Mouse (Mus musculus) thymus, postnatal 0 days (tissue): Measurements from ENCODE around the gene Igsf9. TPM values are rescaled to one million over a fixed set of nuclear protein-coding genes. Genes with fewer than 3 reads are reported as not detected.

Experiments
- DNase-seq: peaks from one replicate; pipeline ENCODE4 v3.0.0-alpha.2; 2015; ENCODE audit warnings: low spot score
- polyA plus RNA-seq: library from polyadenylated mRNA; unstranded; fragments of >200 nt; fragmentation: Nextera tagmentation; extraction: Ambion mirVana; gene quantifications from 2 replicates; pipeline ENCODE4 v1.2.1, GENCODE M21; 2015

Gene Igsf9
- polyA plus RNA-seq, 1 experiment from 2014 or later, result 2.4 TPM

DNA sequence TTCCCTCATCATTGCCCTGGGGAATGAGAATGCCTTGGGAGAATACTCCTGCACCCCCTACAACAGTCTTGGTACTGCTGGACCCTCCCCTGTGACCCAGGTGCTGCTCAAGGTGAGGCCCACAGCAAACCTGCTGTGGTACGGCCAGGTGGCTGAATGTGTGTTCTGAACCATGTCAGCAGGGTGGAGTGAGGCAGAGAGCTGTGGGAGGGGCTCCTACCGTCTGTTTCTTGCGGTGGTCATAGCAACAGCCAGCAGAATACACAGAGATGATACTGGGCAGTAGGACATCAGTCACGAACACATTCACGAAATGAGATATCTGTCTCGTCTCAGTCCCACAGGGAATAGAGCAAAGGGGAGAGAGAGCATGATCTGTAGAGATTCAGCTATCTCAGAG, 11.9 kb downstream of the Igsf9 start:
- no peak for DNase-seq

DNA sequence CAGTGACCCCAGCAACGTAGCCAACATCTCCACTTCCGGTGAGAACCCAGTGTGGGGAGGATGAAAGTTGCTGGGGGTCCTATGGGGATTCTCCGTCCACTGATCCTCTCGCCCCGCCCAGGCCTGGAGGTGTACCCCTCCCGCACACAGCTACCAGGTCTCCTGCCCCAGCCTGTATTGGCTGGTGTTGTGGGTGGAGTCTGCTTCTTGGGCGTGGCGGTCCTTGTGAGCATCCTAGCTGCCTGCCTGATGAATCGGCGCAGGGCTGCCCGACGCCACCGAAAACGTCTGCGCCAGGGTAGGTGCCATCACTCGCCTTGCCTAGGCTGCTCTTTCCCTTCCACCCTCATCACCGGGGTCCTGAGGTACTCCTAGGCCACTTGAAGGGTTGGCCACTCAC, 14.4 kb downstream of the Igsf9 start:
- DNase-seq, result no peak

DNA sequence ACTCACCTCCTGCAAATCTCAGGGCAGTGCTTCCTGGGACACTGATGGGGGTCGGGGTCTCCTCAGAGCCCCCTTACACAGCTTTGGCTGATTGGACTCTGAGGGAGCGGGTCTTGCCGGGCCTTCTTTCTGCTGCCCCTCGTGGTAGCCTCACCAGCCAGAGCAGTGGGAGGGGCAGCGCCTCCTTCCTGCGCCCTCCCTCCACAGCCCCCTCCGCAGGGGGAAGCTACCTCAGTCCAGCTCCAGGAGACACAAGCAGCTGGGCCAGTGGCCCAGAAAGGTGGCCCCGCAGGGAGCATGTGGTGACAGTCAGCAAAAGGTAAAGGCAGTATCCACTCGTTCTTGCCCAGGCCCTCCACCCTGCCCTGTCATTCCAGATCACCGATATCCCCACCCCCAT, 15.8 kb downstream of the Igsf9 start:
- no peak for DNase-seq

DNA sequence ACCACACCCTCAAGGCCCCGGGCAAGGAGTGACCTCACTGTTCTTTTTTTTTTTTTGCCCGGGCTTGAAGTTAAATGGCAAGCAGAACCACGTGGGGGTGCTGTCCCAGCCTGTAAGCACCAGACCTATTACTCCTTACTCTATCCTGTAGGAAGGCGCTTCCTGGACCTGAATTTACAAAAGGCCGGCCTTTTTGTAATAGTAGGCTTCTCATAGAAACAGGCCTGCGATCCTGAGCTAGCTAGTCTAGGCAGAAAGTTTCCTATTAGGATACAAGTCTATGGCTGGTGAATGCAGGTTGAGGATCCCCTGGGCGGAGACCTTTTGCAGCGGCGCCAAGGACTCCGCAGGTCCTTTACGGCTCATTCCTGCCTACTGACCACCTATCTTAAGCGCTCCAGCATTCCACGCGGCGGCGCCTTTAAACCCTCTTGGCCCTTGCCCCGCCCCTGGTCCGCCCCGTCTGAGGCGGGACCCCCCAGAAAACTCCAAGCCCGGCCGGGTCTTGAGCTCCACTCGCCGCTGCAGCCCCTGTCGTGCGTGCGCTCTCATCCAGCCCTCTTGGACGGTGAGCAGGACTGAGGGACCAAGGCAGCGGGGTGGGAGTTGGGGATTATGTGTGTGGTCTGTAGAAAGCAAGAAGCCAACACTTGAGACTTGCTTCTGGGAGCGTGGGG, 18.3 kb downstream of the Igsf9 start, which contains the start of gene Tagln2:
Gene Tagln2 (plus strand): TSS at position 283 of the 677 bp plus-strand sequence.
- peak; percentile 32 for DNase-seq

DNA sequence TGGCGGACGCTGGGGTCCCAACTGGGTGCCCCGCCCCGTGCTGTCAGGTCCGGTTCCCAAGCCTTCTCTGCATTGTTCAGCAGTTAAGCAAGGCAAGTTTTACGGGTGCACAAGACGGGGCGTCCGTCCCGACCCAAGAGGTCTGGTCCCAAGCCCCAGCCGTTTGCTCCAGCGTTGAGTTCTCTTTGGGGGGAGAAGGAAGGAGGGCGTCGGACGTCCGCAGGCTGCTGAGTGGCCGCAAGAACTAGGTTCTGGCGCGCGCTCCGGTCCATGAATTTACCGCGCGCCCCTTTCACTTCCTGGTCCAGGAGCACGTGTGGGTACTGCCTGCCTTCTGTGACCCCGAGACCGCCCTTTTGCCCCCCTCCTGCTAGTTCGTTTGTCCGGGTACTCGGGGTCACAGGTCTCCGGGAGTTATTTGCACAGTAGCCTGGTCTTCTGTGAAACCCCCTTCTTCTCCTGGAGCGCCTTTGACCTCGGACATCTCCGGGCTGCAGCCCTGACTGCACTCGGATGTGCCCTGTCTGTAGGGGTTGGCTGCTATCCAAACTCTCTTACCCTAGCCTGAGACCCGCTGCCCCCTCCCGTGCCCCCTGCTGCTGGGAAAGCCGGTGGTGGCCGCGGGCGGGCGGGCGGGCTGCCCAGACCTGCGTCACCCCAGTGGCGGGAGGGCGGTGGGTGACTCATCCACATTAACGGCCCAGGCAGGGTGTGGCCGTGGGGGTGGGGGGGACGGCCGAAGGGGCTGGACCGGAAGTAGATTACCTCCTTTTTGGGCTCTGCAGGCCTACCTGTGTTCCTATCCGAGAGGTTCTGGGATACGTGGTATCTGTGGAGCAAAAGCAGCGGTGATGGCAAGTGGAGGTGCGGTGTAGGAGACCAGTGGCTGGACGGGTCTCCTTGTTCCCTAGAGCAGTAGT, 19.1 kb downstream of the Igsf9 start:
- peak; percentile 35 for DNase-seq

DNA sequence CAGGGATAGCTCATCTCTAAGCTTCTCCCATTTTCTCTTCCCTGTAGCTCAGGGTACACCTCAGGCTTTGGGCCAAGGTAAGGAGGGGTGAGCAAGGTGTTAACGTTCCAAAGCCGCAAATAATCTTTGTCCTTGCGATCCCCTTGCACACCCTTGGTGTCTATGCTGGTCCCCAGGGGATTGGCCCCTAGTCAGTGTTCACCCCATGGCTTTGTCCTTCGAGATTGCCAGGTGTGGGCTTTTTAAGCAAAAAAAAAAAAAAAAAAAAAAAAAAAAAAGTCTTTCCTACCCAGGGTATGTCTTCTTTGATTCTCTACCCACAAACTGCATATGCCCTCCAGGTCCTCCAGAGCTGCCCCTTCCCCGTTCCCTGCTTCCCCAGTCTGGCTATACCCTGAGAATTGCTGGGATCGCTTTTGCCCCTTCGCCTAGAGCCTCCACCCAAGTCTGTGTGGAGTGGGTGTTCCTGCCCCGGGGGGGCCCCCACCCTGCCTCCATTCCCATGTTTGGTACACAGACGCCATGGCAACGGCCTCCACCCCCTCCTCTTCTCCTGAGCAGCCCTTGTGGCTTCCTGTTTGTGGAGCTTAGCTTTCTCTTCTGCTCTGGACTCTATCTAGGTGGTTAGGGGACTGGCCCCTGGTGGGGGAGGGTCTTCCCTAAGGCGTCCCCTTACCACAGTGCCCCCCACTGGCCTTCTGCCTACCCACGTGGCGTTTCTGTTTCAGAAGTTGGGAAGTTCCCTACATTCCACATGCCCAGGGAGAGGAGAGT, 20.0 kb downstream of the Igsf9 start:
- peak; percentile 57 for DNase-seq

DNA sequence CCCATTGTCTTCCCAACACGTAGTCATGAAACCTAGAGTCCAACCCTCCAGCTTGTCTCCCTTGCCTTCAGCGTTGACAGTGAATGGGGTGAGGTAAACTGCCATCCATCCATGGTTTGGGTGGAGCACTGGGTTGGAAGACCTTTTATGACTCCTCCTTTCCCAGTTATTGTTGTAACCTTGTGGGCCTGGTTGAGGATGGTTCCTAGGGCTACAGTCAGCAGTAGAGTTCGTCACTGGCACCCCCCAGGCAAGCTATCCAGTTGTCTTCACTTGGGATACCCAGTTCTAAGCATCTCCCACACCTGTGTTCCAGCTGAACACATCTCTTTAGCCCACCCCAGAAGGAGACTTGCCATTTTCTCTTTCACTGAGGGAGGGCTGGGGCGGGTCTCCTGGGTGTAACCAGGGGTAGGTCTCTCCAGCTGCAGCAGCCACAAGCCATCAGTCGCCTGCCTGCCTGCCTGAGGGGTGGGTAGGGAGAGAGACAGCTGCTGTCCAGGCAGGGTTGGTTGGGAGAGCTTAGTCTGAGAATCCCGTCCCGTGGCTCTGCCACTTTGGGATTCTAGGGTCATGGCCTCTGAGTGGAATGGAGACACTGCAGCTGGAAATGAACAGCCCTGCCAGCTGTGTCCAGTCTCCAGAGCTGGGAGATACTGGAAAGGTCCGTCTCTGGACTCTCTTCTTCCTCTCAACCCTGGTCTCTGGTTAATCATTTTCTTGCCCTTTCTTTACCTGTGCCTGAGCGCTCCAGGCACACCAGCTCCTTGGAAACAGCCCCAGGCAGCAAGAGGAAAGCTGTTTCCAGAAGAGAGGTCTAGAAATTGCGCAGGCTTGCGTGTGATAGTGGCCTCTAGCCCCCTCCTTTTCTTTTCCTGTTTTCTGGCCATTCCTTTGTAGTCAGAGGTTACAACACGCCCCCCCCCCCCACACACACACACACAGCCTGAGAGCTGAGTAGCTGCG, 20.8 kb downstream of the Igsf9 start:
- peak; percentile 34 for DNase-seq

DNA sequence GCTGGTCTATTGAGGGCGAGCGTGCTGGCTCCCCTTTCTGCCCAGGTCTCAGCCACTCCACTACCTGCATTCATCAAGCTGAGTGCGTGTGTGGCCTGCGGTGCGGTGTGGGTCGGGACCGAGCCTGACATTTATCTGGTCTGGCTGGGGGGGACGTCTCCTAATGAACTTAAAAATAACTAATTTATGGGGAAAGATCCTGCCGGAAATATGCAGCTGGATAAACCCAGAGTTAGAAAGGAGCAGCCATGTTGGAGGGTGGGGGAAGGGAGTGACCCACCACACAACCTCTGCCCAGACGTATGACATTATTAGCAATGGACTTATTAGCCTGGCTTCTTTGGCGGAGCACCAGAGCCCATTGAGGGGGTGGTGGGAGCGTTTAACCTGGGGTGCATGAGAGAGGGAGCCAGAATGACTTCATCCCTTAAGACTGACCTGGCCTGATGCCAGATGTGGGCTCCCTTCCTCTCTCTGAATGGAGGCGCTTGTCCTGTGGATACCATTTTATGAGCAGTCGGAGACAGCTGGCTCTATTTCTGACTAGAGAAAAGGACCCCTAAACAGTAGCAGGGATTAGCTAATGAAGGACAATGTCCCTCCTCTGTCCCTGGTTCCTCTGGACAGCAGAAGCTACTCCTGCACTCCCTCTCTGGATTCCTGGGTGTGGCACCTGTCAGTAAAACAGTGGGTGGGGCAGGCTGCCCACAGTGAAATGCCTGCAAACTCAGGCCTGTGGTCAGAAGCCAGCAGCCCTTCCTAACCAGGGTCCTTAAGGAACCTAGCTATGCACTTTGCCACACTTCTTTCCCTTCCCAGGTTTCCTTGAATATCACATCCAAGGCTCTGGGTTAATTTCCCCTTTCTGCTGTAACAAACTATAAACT, 21.8 kb downstream of the Igsf9 start:
- DNase-seq, result no peak

DNA sequence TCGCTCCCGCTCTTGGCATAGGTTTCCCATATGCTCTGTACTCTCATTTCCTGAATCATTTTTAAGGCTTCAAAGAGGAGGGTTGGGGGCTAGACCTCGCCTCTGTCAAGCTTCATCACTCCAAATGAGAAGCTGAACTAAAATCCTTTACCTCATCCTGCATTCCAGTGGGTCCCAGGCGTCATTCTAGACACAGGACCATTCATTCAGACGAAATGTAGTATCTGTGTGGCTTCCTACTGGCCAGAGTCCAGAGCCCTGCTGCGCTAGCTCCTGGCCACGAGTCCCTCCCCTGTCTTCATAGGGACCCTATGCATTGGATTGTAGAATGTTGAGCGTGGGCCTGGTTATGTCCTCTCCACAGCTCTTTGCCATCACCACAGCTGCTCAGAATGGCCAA, 23.2 kb downstream of the Igsf9 start:
- no peak for DNase-seq

DNA sequence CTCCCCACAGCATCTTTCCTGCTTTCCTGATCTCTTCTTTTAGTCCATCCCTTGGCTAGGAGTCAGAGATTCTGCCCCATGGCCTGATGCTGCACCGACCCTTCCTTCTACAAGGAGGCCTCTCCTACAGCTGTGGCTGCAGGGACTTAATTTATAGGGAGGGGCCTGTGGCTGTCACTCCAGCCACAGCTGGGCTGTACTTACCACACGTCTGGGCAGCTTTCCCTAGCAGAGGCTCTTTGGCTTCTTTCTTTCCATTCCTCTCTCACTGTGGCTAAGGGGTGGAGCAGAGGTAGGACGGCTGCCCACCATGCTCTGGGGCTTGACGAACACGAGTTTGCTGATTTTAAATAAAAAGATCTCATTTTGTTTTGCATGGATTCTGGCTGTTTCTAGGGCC, 25.4 kb downstream of the Igsf9 start:
- no peak for DNase-seq

DNA sequence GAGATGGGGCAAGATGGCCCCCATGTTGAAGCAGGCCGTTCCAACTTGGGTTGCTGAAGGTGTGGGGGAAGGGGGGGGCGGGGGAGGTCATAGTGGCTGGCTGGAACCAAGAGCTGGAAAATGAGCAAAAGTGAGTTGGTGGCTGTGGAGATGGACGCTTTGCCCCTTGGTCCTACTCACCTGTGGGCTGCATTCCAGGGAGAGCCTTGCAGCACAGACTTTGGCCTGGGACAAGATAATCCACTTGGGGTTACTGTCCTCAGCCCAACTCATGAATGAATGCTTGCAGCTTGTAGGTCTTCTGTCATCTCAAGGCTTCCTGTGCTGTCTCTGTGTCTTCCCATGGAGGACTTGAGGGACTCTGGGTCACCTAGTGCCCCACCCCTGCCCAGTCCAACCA, 26.1 kb downstream of the Igsf9 start:
- no peak for DNase-seq

DNA sequence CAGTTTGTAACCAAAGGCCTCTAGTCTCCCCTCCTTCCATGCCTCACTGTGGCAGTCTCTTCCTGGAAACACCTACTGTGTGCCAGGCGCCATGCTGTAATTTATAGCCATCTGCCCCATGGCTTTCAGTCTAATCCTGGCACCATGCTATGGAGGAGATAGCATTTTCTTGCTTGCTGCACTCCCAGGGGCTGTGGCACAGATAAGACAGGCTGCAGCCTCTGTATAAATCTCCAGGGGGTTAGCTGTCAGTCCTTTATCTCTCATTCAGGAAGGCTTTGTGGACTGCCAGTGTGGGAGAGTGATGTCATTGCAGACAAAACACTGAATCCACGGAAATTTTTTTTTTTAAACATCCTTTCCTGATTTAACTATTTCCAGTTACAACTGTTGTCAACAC, 26.6 kb downstream of the Igsf9 start:
- no peak for DNase-seq

DNA sequence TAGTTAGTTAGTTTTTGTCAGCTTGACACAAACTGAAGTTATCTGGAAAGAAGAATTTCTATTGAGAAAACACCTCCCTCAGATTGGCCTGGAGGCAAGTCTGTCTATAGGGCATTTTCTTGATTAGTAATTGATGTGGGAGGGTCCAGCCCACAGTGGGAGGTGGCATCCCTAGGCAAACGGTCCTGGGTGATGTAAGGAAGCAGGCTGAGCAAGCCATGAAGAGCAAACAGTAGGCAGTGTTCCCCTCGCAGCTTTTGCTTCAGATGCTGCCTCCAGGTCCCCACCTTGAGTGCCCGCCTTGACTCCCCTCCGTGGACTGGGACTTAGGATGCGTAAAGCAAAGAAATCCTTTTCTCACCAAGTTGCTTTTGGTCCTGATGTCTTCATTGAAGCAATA, 27.6 kb downstream of the Igsf9 start:
- DNase-seq, result no peak

DNA sequence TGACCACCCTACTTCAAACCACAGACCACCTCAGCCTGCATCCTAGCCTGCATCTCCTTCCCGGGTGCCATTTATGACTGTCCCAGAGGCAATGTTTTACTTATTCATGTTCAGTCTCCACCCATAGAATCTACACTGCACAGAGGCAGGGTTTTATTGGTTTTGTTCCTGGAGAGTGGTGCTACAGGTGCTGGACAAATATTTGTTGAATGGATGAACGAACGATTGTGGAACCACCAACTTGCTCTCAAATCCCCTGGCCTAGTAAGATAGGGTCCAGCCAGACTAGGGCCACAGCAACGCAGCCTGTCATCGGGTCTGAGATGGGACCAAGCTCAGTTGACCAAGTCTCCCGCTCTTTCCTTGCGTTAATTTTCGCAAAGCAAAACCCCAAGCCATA, 28.4 kb downstream of the Igsf9 start:
- no peak for DNase-seq

DNA sequence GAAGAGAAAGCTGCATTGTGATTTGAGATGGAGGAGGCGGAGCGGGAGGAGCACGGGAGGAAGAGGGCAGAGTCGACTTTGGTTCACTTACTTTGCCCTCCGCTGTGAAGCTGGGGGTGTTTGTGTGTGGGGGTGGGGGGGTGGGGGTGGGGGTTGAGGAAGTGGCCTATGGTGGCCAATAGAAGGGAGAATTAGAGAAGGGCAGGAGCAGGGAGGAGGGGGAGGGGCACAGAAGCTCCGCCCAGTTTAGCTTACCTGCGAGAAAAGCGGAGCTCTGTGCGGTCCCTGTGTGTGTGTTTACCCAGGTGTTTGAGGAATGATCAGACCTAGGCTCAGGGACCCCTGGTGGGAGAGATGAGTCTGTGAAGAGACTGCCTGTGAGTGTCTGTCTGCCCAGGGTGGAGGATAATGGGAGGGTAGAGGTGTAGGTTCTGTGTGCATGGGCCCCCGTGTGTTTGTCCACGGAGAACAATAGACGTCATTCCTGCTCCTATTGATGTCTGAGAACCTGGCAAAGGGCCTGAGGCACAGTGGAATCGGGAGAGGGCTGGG, 28.9 kb downstream of the Igsf9 start:
- no peak for DNase-seq

DNA sequence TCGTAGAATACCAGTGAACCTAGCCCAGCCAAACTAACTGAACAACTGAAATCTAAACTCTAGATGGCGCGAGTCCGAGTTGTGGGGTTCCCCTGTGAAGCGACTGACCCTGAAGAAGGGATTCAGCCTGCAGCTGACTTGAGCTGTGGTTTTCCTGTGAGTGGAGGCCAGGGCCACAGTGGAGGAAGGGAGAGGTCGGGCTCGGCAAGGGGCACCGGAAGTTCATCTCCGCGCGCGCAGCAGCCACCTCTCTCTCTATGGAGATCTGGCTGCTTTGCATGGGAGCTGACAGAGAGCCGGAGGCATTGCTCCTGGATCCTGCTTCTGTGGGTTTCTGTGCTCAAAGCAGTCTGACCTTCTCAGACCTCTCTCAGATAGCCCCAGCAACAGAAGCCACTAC, 31.4 kb downstream of the Igsf9 start:
- DNase-seq, result peak; percentile 73

DNA sequence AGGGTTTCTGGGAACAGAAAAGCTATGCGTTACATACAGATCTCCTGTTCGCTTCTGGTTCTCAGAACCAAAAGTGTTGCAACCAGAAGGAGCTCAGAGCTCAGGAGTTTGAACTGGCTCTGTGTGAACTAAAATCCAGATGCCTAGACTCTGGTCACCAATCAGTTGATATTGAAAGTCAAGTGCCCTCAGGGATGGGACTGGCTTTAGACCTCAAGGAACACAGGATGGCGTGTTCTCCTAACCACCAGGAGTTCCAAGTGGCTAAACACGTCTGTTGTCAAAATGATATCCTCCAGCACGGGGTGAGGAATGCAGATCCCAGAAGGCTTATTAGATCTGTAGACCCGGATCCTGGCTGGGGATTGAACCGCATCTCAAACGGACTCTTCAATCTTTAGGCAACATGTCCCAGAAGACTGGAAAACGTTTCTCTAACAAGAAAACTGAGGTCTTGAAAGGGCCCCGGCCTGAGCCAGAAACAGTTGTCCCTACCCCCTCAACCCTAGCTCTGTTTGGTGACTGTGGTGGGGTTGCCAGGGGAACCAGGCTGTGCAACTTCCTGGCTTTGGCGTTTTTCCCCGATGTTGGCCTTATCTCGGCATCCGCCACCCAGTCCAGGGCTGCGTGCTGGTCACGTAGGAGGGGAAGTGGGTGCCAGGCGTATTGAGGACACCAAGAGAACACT, 32.1 kb downstream of the Igsf9 start:
- peak; percentile 71 for DNase-seq

DNA sequence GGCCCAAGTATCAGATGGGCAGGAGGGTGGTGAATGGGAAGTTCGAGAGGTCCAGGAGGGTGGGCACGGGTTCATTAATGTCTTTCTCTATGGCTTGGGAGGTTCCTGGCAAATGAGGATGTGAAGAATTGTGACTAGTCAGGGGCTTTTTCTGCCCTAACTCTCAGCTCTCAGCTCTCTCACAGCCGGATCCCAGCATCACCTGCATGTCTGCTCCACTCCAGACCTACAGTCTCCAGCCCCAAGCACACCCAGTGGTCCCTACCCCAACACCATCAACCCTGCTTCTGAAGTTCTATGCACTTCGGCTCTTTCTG, 32.6 kb downstream of the Igsf9 start:
- no peak for DNase-seq
